Mouse (Mus musculus) megakaryocyte, embryonic 14.5 days (primary cell): ENCODE results near the gene Prr7.

ENCODE experiments used
- FLI1 ChIP-seq: IDR thresholded peaks from 2 replicates; pipeline ENCODE4 v1.6.1; 2012; ENCODE audit warnings: low read length, inconsistent platforms, mixed read lengths
- GATA1 ChIP-seq: IDR thresholded peaks from 3 replicates; pipeline ENCODE4 v1.6.1; 2012; ENCODE audit warnings: mixed read lengths, low read length, inconsistent platforms, borderline replicate concordance

DNA sequence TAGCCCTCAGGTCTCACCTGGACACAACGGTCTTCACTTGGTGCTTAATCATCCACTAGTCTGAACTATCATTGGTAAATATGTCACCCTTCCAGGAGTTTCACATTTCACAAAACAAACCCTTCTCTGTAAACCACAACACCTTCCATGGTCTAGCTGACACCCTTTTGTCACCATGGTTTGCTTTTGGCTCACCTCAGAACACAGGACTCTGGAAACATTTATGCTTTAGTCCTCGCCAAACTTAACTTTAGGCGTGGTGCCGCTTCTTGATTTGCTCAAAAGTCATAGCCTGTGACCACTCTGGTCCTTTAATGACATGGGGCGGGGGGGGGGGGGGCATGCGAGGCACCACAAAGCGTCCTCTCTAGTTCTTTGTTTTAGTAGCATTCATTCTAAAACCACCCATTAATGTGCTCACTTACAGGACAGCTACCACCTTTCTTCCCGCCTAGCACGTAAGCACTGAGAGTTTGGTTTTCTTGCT, 20.2 kb upstream of the Prr7 start:
- TF ChIP-seq GATA1, result no peak
- no peak for TF ChIP-seq FLI1
